Mouse (Mus musculus) left cerebral cortex, postnatal 36 days (tissue): ENCODE results near the gene Cd44. TPM values are rescaled to one million over a fixed set of nuclear protein-coding genes. Genes with fewer than 3 reads are reported as not detected.
A peak's percentile ranks its signal among the peaks of the same experiment; 100 is the strongest.

ENCODE experiments used
- DNase-seq, 2 experiments: peaks; one replicate each; pipeline ENCODE4 v3.0.0; 2021 to 2022; ENCODE audit warnings: low spot score in 2 of 2, mixed read lengths in 1 of 2
- intact Hi-C: fragments of 180-260 bp; cut with DNase I; formaldehyde crosslinking; loops from one replicate; pipeline ENCODE4 v1.15.1; 2025
- total RNA-seq, 2 experiments: library from RNA; stranded (reverse); gene quantifications; 2 replicates each; pipeline ENCODE4 v1.2.3; 2021

The Cd44 gene
- total RNA-seq, 2 experiments from 2014 or later: 4.1 to 4.2 TPM

GRCm38 (mm10) chr2:102829201-102829600, 72.3 kb downstream of the Cd44 start:
- peak; percentile 43 to 70 for DNase-seq
- intact Hi-C loops: no loop called here

DNA sequence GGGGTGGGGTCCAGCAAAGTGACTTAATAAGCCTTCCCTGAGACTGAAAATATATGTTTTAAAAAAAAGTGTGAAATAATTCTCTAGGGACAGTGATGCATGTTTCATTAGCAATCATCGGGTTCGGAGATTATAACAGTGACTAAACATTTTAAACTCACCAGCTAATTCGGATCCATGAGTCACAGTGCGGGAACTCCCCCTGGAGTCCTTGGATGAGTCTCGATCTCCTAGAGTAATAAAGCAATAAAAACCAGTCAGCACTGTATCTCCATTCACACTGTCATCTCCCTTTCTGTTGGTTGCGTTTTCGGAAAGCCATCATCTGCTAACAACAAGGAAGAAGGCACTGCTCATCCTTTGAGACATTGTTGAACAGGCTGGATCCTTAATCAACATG, 73.1 kb downstream of the Cd44 start:
- intact Hi-C loops: no loop called here
- DNase-seq: no peak

- intact Hi-C loops: no loop called here
- DNase-seq: no peak
These were observed 73.6 kb downstream of the Cd44 start for GRCm38 (mm10) chr2:102827841-102828240.

DNA sequence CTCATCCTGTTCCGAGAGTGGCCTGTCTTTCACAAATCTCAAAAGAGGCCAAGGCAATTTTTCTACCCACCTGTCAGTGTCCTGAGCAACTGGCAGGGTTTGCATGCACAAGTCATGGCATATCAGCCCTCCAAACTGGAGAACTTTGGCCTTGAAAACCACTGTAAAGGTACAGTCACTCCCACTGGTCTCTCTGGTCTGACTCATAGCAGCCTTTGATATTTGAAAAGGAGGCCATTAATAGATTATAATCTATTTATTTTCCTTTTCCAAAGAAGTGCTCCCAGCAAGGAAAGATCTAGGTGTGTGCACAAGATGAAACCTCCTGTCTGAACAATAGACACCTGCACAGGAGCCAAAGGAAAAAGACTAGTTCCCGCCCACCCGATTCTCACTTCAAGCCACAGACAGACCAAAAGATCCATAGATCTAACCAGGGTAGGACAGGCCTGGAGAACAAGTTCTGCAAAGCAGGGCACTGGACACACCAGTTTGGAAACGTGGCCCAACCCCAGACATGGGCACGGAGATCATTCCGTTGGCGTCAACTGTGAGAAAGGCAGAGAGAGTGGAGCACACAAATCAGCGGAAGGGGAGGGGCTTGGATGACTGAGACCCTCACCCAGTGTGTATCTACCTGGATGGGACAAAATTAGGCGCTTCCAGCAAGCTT, 75.4 kb downstream of the Cd44 start:
- no peak for DNase-seq
- intact Hi-C loops: no loop called here

- peak in 1 of 2 experiments; percentile 16 for DNase-seq
- intact Hi-C loops: no loop called here
These were observed 79.4 kb downstream of the Cd44 start for GRCm38 (mm10) chr2:102822036-102822435.

DNA sequence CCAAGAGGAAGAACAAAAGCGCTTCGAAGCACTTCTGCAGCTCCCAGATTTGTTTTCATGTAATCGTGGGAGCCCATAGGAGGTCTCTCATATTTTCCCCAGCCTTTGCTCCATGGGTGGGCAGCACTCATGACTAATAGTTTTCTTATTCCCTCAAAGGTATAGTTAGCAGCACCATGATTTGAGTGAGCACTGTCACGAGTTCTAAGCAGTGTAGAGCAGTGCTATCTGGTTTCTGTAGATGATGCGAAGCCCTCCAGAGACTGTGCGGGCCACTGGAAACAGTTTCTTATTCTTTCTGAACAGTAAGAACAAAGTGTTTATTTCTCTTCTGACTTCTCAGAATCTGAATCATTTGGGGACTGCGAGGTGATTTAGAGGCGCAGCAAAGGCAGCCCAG, 80.7 kb downstream of the Cd44 start:
- intact Hi-C loops: no loop called here
- DNase-seq: no peak

DNA sequence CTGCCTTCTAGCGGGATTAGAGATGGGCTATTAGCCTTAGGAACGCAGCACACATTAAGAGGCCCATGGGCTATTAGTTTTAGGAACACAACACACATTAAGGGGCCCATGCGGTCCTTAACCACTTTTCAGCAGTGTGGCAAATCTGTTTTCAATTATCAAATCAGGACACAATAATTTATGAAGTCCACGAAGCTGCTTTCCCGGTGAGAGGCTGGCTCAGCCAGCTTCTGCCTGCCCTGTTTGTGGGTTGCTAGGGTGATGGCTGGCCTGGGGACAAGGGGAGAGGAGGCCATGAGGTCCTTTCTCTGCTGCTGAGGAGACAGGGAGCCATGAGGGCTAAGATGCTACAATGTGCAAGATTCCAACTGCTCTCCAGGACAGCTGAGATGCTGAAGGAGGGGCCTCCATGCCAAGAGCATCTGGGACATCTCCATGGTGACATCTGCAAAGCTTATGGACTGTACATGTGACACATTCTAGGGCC, 81.2 kb downstream of the Cd44 start:
- intact Hi-C loops: no loop called here
- DNase-seq: no peak

DNA sequence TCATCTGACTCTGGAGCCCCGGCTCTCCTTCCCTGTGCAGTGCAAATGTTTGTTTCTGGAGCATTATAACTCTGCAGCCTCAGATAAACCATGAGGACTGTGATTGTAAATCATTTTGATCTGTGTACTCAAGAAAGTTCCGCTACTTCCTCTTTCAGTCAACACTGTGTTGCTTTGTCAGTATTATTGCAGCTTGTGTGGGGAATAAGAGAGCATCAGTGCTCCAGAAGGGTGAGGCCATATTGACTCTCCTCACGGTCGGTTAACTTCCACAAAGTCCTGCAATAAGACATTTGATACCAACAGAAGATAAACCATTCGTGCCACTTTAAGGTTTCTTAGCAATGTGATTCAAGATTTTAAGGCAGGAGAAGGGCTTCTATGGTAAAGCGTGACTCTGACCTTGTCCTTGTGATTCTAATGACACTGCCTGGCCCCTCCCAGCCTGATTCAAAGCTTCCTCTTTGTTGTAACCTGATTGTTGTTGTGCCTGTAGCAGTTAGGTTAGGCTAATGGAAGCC, 86.1 kb downstream of the Cd44 start:
- no peak for DNase-seq
- intact Hi-C loops: no loop called here

DNA sequence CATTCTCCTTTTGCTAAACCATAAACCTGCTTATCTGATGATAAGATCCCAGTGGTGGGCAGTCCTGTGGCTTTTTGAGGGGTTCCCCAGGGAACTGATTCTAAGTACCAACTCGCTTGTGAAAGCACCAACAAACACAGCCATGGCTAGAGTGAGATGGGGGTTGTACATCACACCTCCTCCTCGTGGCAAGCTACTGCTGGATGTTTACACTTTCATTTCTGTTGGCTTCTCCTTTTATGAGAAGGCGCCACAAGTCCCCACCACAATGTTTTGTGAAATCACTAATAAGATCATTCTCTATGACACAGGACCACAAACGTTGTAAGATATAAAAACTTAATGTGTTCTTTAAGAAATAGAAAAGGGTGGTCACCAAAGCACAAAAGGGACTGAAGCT, 88.7 kb downstream of the Cd44 start:
- DNase-seq: no peak
- intact Hi-C loops: no loop called here

DNA sequence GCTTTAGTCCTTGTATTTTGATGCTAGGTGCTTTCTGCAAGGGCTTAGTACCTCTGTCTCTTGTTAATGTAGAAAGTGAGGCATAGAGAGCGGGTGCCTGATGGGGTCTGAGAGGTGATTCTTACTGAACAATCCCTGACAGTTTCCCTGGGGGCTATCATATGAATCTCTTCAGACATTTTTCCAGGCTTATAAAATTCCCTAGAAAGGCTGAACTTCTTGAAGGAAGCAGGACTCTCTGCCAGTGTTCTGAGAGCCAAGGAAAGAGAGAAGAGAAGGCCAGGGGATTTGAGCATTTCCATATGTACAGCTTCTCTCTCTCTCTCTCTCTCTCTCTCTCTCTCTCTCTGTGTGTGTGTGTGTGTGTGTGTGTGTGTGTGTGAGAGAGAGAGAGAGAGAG, 92.0 kb downstream of the Cd44 start:
- no peak for DNase-seq
- intact Hi-C loops: loop anchor here (10.0 kb wide), 1 partner anchor 535 kb away; no protein-coding TSS in a partner anchor

GRCm38 (mm10) chr2:102807633-102808032, 93.8 kb downstream of the Cd44 start:
- intact Hi-C loops: loop anchor here (10.0 kb wide), 1 partner anchor 537 kb away; no protein-coding TSS in a partner anchor
- no peak for DNase-seq

- intact Hi-C loops: loop anchor here (10.0 kb wide), 1 partner anchor 539 kb away; no protein-coding TSS in a partner anchor
- DNase-seq: no peak
These were observed 95.5 kb downstream of the Cd44 start for GRCm38 (mm10) chr2:102805761-102806496.

GRCm38 (mm10) chr2:102805283-102805682, 96.2 kb downstream of the Cd44 start:
- intact Hi-C loops: loop anchor here (10.0 kb wide), 1 partner anchor 540 kb away; no protein-coding TSS in a partner anchor
- DNase-seq: no peak

GRCm38 (mm10) chr2:102804109-102804508, 97.4 kb downstream of the Cd44 start:
- no peak for DNase-seq
- intact Hi-C loops: loop anchor here (5.0 to 10.0 kb wide), 2 partner anchors 218 to 541 kb away; no protein-coding TSS in a partner anchor

DNA sequence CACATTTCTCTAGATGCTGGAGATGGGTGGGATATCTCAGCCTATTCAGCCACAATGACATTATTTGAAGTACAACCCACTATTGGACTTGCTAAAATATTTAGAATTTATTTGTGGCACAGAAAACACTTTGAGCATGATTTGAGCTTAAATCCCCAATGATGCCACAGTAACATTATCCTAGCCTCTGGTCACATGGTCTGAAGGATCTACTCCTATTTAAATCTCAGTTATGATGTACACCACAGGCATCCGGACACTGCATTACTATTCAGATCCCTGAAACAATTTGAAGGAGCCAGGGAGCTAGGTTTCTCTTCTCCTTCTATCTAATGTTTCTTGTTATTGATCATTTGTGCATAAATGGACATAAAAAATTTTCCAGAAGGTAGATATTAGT, 99.6 kb downstream of the Cd44 start:
- no peak for DNase-seq
- intact Hi-C loops: loop anchor here (5.0 to 10.0 kb wide), 2 partner anchors 220 to 543 kb away; no protein-coding TSS in a partner anchor

GRCm38 (mm10) chr2:102798149-102798548, 103.3 kb downstream of the Cd44 start:
- no peak for DNase-seq
- intact Hi-C loops: no loop called here

DNA sequence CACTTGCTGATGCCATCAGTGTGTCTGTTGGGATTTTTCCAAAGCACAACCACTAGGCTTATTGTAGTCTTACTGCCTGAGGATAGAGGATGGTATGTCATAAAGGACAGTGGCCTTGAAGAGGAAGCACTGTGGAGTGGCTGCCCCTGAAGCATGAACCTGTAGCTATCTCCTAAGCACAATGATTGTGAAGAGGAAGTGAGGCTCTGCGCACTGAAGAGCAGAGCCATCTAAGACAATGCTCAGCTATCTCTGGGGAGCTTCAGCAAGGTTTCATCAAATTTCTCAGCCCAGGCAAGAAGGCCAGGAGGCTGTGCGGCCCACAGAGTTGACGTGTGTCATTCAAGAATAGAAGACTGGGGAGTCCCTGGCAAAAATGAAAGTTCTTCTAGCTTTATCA, 106.4 kb downstream of the Cd44 start:
- intact Hi-C loops: no loop called here
- no peak for DNase-seq

DNA sequence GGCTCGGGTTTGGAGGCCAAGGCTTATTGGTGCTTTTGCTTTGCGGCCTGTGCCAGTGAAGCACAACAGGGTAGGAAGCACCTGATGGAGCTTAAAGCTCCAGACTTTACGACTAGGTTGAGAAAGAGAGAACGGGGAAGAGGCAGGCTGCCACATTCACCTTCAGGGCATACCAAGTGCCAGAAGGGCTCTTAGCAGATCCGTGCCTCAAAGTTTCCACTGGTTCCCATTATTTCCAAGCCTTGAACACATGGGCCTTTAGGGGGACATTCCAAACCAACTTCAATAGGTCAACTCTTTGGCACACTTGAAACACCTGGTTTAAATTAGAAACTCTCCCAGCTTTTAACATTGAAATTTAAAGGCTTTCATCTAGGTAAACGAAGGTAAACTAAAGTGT, 108.7 kb downstream of the Cd44 start:
- intact Hi-C loops: no loop called here
- no peak for DNase-seq

- DNase-seq: no peak
- intact Hi-C loops: no loop called here
These were observed 109.8 kb downstream of the Cd44 start for GRCm38 (mm10) chr2:102791641-102792040.

DNA sequence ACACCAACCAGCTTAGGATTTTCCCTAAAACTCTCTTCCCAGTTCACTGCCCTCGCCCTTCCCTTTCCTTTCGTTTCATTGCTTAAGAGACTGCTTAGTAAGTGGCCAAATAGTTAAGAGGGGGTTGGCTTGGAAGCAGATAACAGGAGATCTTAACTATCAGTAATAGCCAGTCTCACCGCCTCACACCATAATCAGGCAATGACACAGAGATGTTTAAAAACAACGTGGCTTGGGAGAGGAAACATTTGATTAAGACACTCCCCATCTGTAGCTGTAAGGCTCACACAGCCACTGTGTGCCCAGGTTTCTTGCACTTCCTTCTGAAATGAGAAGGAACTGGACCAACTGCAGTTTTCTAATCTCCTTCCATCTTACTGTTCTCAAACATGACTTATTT, 115.8 kb downstream of the Cd44 start:
- no peak for DNase-seq
- intact Hi-C loops: no loop called here

DNA sequence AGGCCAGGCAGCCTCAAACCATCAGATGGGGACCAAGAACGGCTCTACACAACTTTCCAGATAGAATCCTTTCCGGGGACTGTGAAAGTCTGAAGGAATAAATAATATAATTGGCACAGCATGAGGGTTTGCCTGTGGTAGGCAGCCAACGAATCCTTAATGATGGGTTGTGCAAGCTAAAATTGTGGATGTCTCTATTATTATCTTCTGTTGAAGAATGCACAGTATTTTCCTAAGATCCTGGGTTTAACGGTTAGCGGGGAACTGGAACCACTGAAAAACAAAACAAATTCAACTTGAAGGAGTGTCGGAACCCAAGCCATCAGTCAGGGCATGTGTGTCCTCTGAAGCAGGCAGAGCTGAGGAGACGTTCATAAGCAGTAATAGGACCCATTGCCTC, 118.7 kb downstream of the Cd44 start:
- intact Hi-C loops: no loop called here
- DNase-seq: no peak
